Mouse (Mus musculus): ENCODE measurements around the gene 3100002H09Rik. TPM values are rescaled to one million over a fixed set of nuclear protein-coding genes. Genes with fewer than 3 reads are reported as not detected.

Gene 3100002H09Rik
- total RNA-seq, 2 experiments from 2014 or later: not detected

Other genes starting within 250 kb of the 3100002H09Rik start
- gene Pou3f1, start 46.0 kb upstream of the 3100002H09Rik start, total RNA-seq (2021): under 1 TPM; 0.31 to 0.52 TPM
- gene Utp11, start 82.8 kb upstream of the 3100002H09Rik start, total RNA-seq (2021): 10 to 100 TPM; 15.4 to 16.7 TPM
- gene Fhl3, start 89.9 kb upstream of the 3100002H09Rik start, total RNA-seq (2021): 100 to 1,000 TPM; 216 to 338 TPM
- 10 to 100 TPM; 10.1 to 12.8 TPM for gene Sf3a3, start 104.0 kb upstream of the 3100002H09Rik start, total RNA-seq (2021)
- 10 to 100 TPM; 10.8 to 11.0 TPM for gene Inpp5b, start 131.0 kb upstream of the 3100002H09Rik start, total RNA-seq (2021)
- 10 to 100 TPM; 11.6 to 12.2 TPM for gene Mtf1, start 191.3 kb upstream of the 3100002H09Rik start, total RNA-seq (2021)
- 1 to 10 TPM; 6.1 to 9.4 TPM for gene Yrdc, start 239.9 kb upstream of the 3100002H09Rik start, total RNA-seq (2021)
- gene 1110065P20Rik, start 240.4 kb upstream of the 3100002H09Rik start, total RNA-seq (2021): 10 to 100 TPM; 19.6 to 20.4 TPM

Data from gastrocnemius, postnatal 36 days (tissue).